Mouse (Mus musculus) spleen, adult 2 months (tissue): ENCODE results near the gene Pdss2. TPM values are rescaled to one million over a fixed set of nuclear protein-coding genes. Genes with fewer than 3 reads are reported as not detected.
A peak's percentile ranks its signal among the peaks of the same experiment; 100 is the strongest.

Experiments
- DNase-seq, 2 experiments: peaks; one replicate each; pipeline versions ENCODE4 v3.0.0 to v3.0.0-alpha.2; 2012 to 2021; ENCODE audit warnings: low spot score in 2 of 2, low read depth in 1 of 2
- H3K27ac ChIP-seq: fragments of 200-500 bp; 2 replicates; pipeline ENCODE4 v1.5.1; 2012; ENCODE audit warnings: low read length, inconsistent platforms; ENCODE audit not compliant: insufficient read depth
- H3K27me3 ChIP-seq: fragments of 200-500 bp; 2 replicates; pipeline ENCODE4 v1.6.1; 2012; ENCODE audit warnings: mild to moderate bottlenecking, moderate library complexity, low read length, inconsistent platforms; ENCODE audit not compliant: control insufficient read depth, insufficient read depth
- H3K36me3 ChIP-seq: fragments of 200-500 bp; 2 replicates; pipeline ENCODE4 v1.6.1; 2012; ENCODE audit warnings: mild to moderate bottlenecking, low read length, inconsistent platforms; ENCODE audit not compliant: control insufficient read depth, insufficient read depth
- H3K4me1 ChIP-seq: fragments of 200-500 bp; 2 replicates; pipeline ENCODE4 v1.6.1; 2011; ENCODE audit warnings: inconsistent platforms; ENCODE audit not compliant: control insufficient read depth, insufficient read depth, insufficient read length
- H3K4me3 ChIP-seq: fragments of 200-500 bp; 2 replicates; pipeline ENCODE4 v1.5.1; 2011; ENCODE audit warnings: mild to moderate bottlenecking, inconsistent platforms; ENCODE audit not compliant: insufficient read depth, insufficient read length; ENCODE audit errors: extremely low read depth
- CTCF ChIP-seq: fragments of 200-500 bp; IDR thresholded peaks from 2 replicates; pipeline ENCODE4 v1.5.1; 2011; ENCODE audit warnings: mild to moderate bottlenecking, inconsistent platforms; ENCODE audit not compliant: insufficient read depth, insufficient read length, insufficient replicate concordance; ENCODE audit errors: extremely low read depth
- POLR2A ChIP-seq: fragments of 200-500 bp; IDR thresholded peaks from 2 replicates; pipeline ENCODE4 v1.6.1; 2011; ENCODE audit warnings: low read depth, low read length, inconsistent platforms
- WGBS: fragments of 180-500 bp; shearing (Covaris S2); methylation state at CpG from one replicate; pipeline ENCODE4 v1.1.7; 2018; 5-methylcytosine and 5-hydroxymethylcytosine counted together
- polyA plus RNA-seq: library from polyadenylated mRNA; depleted of rRNA; stranded (reverse); fragments of >200 nt; gene quantifications from 2 replicates; pipeline ENCODE4 v1.2.3, GENCODE M21; 2012

The Pdss2 gene
- polyA plus RNA-seq, 1 experiment: 4.6 TPM

DNA sequence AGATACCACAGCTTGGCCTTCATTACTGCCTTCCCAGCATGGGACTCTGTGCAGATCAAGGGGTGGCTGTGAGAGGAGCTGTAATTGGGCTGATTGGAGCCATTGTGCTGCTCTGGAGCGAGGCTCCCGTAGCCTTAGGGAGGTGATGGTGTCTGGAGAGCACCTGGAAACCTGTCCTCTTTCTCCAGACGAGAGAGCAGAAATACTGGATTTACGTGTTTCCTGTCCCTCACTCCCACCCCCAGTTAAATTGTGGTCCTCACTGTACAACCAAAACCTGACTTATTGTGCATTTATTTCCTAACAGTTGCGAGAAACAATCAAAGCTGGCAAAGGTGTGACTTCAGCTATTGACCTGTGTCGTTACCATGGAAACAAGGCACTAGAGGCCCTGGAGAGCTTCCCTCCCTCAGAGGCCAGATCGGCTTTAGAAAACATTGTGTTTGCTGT lies 218.2 kb downstream of the Pdss2 start:
- no peaks in the 10 kb centered on the region for H3K36me3 ChIP-seq
- H3K4me3 ChIP-seq: no peak overlapping the region
- DNase-seq: no peak
- 88% methylated on average over 7 of the region's 7 CpGs for WGBS
- H3K27ac ChIP-seq: no peak overlapping the region
- H3K4me1 ChIP-seq: no peaks in the 10 kb centered on the region
- H3K27me3 ChIP-seq: no peaks in the 10 kb centered on the region
- TF ChIP-seq CTCF: no peak
- no peak for TF ChIP-seq POLR2A

DNA sequence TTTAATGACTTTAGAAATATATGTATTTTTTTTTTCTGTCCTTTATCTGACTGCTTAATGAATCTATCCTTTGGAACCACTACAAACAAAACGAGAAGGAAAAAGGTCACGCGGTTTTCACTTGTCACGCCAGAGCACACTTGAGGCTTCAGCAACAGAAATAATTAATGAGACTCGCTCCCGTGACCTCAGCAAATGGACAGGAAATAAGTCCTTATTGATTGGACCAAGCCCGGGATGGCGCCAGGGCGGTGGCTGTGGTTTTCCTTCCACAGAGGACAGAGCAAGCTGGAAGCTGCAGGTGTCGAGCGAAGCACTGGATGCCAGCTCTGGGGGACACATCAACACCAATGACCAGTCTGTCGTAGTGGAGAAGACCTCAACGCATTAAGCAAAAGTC lies 218.8 kb downstream of the Pdss2 start:
- Histone ChIP-seq H3K4me3 (no peak overlapping the region), H3K4me1 (no peaks in the 10 kb centered on the region), H3K36me3 (no peaks in the 10 kb centered on the region), H3K27me3 (no peaks in the 10 kb centered on the region), H3K27ac (no peak overlapping the region)
- no peak for TF ChIP-seq POLR2A
- TF ChIP-seq CTCF: no peak
- DNase-seq: no peak
- WGBS: 73% methylated on average over 13 of the region's 13 CpGs

- no peak overlapping the region for H3K4me3 ChIP-seq
- H3K27ac ChIP-seq: no peak overlapping the region
- no peaks in the 10 kb centered on the region for H3K27me3 ChIP-seq
- WGBS: 84% methylated on average over 15 of the region's 15 CpGs
- TF ChIP-seq POLR2A (no peak), CTCF (no peak)
- H3K36me3 ChIP-seq: no peaks in the 10 kb centered on the region
- no peak for DNase-seq
- no peaks in the 10 kb centered on the region for H3K4me1 ChIP-seq
Observed at GRCm38 (mm10) chr10:43440981-43441740, 219.9 kb downstream of the Pdss2 start.

- no peak for DNase-seq
- Histone ChIP-seq H3K36me3 (no peaks in the 10 kb centered on the region), H3K27ac (no peak overlapping the region), H3K4me3 (no peak overlapping the region), H3K4me1 (no peaks in the 10 kb centered on the region; the same call in 1 of the 2 replicates), H3K27me3 (no peaks in the 10 kb centered on the region)
- 88% methylated on average over 3 of the region's 3 CpGs for WGBS
- TF ChIP-seq POLR2A: no peak
- no peak for TF ChIP-seq CTCF
Observed at GRCm38 (mm10) chr10:43448656-43449055, 227.4 kb downstream of the Pdss2 start.

GRCm38 (mm10) chr10:43451848-43452662 lies 230.8 kb downstream of the Pdss2 start:
- peak; percentile 31 to 62 for DNase-seq
- TF ChIP-seq CTCF (peak; percentile 33; the same call in 1 of the 2 replicates), POLR2A (no peak)
- Histone ChIP-seq H3K27me3 (no peaks in the 10 kb centered on the region), H3K27ac (no peak overlapping the region), H3K36me3 (no peaks in the 10 kb centered on the region), H3K4me3 (peak overlapping the region; percentile 42), H3K4me1 (no peaks in the 10 kb centered on the region; the same call in 1 of the 2 replicates)
- WGBS: 14% methylated on average over 16 of the region's 16 CpGs

DNA sequence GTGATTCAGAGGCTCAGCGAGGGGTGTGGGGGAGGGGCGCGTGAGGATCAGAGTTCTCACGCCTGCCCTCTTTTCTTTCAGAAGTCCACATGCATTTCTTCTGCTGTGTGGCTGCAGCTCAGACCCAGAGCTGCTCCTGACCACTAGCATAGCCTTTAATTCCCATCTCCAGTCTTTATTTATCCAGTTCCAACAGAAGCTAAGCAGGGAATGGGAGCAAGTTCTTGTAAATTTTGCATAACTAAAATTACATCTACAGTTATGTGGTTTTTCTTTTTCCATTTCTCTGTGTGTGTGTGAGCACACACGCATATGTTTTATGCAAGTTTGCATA lies 231.3 kb downstream of the Pdss2 start:
- H3K36me3 ChIP-seq: no peaks in the 10 kb centered on the region
- H3K27me3 ChIP-seq: no peaks in the 10 kb centered on the region
- DNase-seq: no peak
- no peaks in the 10 kb centered on the region; the same call in 1 of the 2 replicates for H3K4me1 ChIP-seq
- H3K4me3 ChIP-seq: peak overlapping the region; percentile 42; the same call in 1 of the 2 replicates
- WGBS: 20% methylated on average over 5 of the region's 5 CpGs
- TF ChIP-seq CTCF (no peak), POLR2A (no peak)
- no peak overlapping the region for H3K27ac ChIP-seq
